Mouse (Mus musculus): ENCODE measurements at regions not wholly inside any gene's neighbourhood (a gene's known extent, or its start where the extent isn't known, plus 50 kb on each side); places are given as distances from the start of the nearest gene placed in this dataset.
A peak's percentile ranks its signal among the peaks of the same experiment; 100 is the strongest.

GRCm38 (mm10) chr6:127336681-127337397 lies 109.8 kb upstream of the Parp11 start:
- Histone ChIP-seq H3K27ac (ENCODE audit: low read depth) (no peak overlapping the region), H3K9ac (replicated peaks; ENCODE audit: low read depth, low read length) (no peak overlapping the region), H3K4me3 (ENCODE audit: low read depth, low read length) (no peak overlapping the region), H3K27me3 (ENCODE audit: control insufficient read depth, insufficient read depth, low read length) (no peaks in the 10 kb centered on the region), H3K4me1 (ENCODE audit: control insufficient read depth, insufficient read depth) (peaks cover 30% of the 10 kb centered on the region), H3K4me2 (ENCODE audit: low read depth, low read length) (peak overlapping the region; percentile 17; the same call in 1 of the 2 replicates), H3K9me3 (replicated peaks; ENCODE audit: control insufficient read depth, low read length) (no peaks in the 10 kb centered on the region), H3K36me3 (replicated peaks; ENCODE audit: control insufficient read depth, insufficient read depth, low read length) (no peaks in the 10 kb centered on the region)
- WGBS: 51% methylated on average over 15 of the region's 15 CpGs
- DNase-seq (ENCODE audit: low spot score) (no peak), ATAC-seq (ENCODE audit: insufficient read depth, low read depth) (no peak)
- TF ChIP-seq CTCF (IDR thresholded peaks at IDR 0.05; ENCODE audit: low read depth): no peak

- no peak for TF ChIP-seq EP300 (IDR thresholded peaks at IDR 0.05; ENCODE audit: low read depth)
- TF ChIP-seq CTCF (IDR thresholded peaks at IDR 0.05; ENCODE audit: low read depth): no peak
- H3K4me2 ChIP-seq (ENCODE audit: low read depth, low read length): no peak overlapping the region
Observed at GRCm38 (mm10) chr6:127337398-127337871, 109.2 kb upstream of the Parp11 start.

GRCm38 (mm10) chr6:127338412-127338811 lies 108.2 kb upstream of the Parp11 start:
- H3K27ac ChIP-seq (ENCODE audit: low read depth): no peak overlapping the region
- H3K9me3 ChIP-seq (replicated peaks; ENCODE audit: control insufficient read depth, low read length): no peaks in the 10 kb centered on the region
- H3K27me3 ChIP-seq (ENCODE audit: control insufficient read depth, insufficient read depth, low read length): no peaks in the 10 kb centered on the region
- H3K9ac ChIP-seq (replicated peaks; ENCODE audit: low read depth, low read length): no peak overlapping the region
- TF ChIP-seq EP300 (IDR thresholded peaks at IDR 0.05; ENCODE audit: low read depth) (no peak), CTCF (IDR thresholded peaks at IDR 0.05; ENCODE audit: low read depth) (no peak)
- DNase-seq (ENCODE audit: low spot score) (no peak), ATAC-seq (ENCODE audit: insufficient read depth, low read depth) (no peak)
- H3K36me3 ChIP-seq (replicated peaks; ENCODE audit: control insufficient read depth, insufficient read depth, low read length): no peaks in the 10 kb centered on the region
- no peak overlapping the region for H3K4me2 ChIP-seq (ENCODE audit: low read depth, low read length)
- no peak overlapping the region for H3K4me3 ChIP-seq (ENCODE audit: low read depth, low read length)
- WGBS: 21% methylated on average over 6 of the region's 6 CpGs
- peaks cover 28% of the 10 kb centered on the region for H3K4me1 ChIP-seq (ENCODE audit: control insufficient read depth, insufficient read depth)

More at GRCm38 (mm10) chr6:127337398-127337871, 109.2 kb upstream of the Parp11 start:
- Histone ChIP-seq H3K4me3 (ENCODE audit: low read depth, low read length) (no peak overlapping the region), H3K27ac (ENCODE audit: low read depth) (no peak overlapping the region), H3K36me3 (replicated peaks; ENCODE audit: control insufficient read depth, insufficient read depth, low read length) (no peaks in the 10 kb centered on the region), H3K4me1 (ENCODE audit: control insufficient read depth, insufficient read depth) (peaks cover 28% of the 10 kb centered on the region), H3K27me3 (ENCODE audit: control insufficient read depth, insufficient read depth, low read length) (no peaks in the 10 kb centered on the region), H3K9ac (replicated peaks; ENCODE audit: low read depth, low read length) (no peak overlapping the region), H3K9me3 (replicated peaks; ENCODE audit: control insufficient read depth, low read length) (no peaks in the 10 kb centered on the region)
- WGBS: 53% methylated on average over 15 of the region's 15 CpGs
- DNase-seq (ENCODE audit: low spot score): no peak
- no peak for ATAC-seq (ENCODE audit: insufficient read depth, low read depth)

- no peak overlapping the region for H3K9ac ChIP-seq (replicated peaks; ENCODE audit: low read depth, low read length)
- H3K4me1 ChIP-seq (ENCODE audit: control insufficient read depth, insufficient read depth): peaks cover 35% of the 10 kb centered on the region
- TF ChIP-seq EP300 (IDR thresholded peaks at IDR 0.05; ENCODE audit: low read depth): no peak
- no peak for TF ChIP-seq CTCF (IDR thresholded peaks at IDR 0.05; ENCODE audit: low read depth)
- H3K4me3 ChIP-seq (ENCODE audit: low read depth, low read length): no peak overlapping the region
- H3K4me2 ChIP-seq (ENCODE audit: low read depth, low read length): no peak overlapping the region
- no peak overlapping the region for H3K27ac ChIP-seq (ENCODE audit: low read depth)
- DNase-seq (ENCODE audit: low spot score): no peak
- H3K27me3 ChIP-seq (ENCODE audit: control insufficient read depth, insufficient read depth, low read length): no peaks in the 10 kb centered on the region
- no peaks in the 10 kb centered on the region for H3K9me3 ChIP-seq (replicated peaks; ENCODE audit: control insufficient read depth, low read length)
- no peaks in the 10 kb centered on the region for H3K36me3 ChIP-seq (replicated peaks; ENCODE audit: control insufficient read depth, insufficient read depth, low read length)
- ATAC-seq (ENCODE audit: insufficient read depth, low read depth): no peak
- WGBS: 79% methylated on average over 3 of the region's 3 CpGs
Observed at GRCm38 (mm10) chr6:127341604-127342003, 105.0 kb upstream of the Parp11 start.

GRCm38 (mm10) chr6:127348770-127349409 lies 97.8 kb upstream of the Parp11 start:
- 79% methylated on average over 9 of the region's 9 CpGs for WGBS
- DNase-seq (ENCODE audit: low spot score): no peak
- TF ChIP-seq EP300 (IDR thresholded peaks at IDR 0.05; ENCODE audit: low read depth) (no peak), CTCF (IDR thresholded peaks at IDR 0.05; ENCODE audit: low read depth) (no peak)
- Histone ChIP-seq H3K9me3 (replicated peaks; ENCODE audit: control insufficient read depth, low read length) (no peaks in the 10 kb centered on the region), H3K36me3 (replicated peaks; ENCODE audit: control insufficient read depth, insufficient read depth, low read length) (no peaks in the 10 kb centered on the region), H3K4me1 (ENCODE audit: control insufficient read depth, insufficient read depth) (peaks cover 10% of the 10 kb centered on the region), H3K27ac (ENCODE audit: low read depth) (no peak overlapping the region), H3K4me2 (ENCODE audit: low read depth, low read length) (no peak overlapping the region), H3K4me3 (ENCODE audit: low read depth, low read length) (no peak overlapping the region), H3K27me3 (ENCODE audit: control insufficient read depth, insufficient read depth, low read length) (no peaks in the 10 kb centered on the region), H3K9ac (replicated peaks; ENCODE audit: low read depth, low read length) (no peak overlapping the region)
- ATAC-seq (ENCODE audit: insufficient read depth, low read depth): no peak

Data from heart, postnatal 0 days (tissue).